Mouse (Mus musculus) 416B (cell line): ENCODE measurements around the gene Macrod2.

Experiments used
- DNase-seq: peaks from one replicate; pipeline ENCODE4 v3.0.0; 2011; ENCODE audit warnings: low read depth

Macrod2 gene

GRCm38 (mm10) chr2:141308406-141308805 lies 913.3 kb downstream of the Macrod2 start:
- DNase-seq, result no peak

GRCm38 (mm10) chr2:141312136-141312948 lies 917.2 kb downstream of the Macrod2 start:
- no peak for DNase-seq

GRCm38 (mm10) chr2:141315349-141315748 lies 920.2 kb downstream of the Macrod2 start:
- no peak for DNase-seq

- DNase-seq, result no peak
These were observed 928.9 kb downstream of the Macrod2 start for GRCm38 (mm10) chr2:141323956-141324460.

- no peak for DNase-seq
These were observed 932.2 kb downstream of the Macrod2 start for GRCm38 (mm10) chr2:141327296-141327695.

- DNase-seq, result no peak
These were observed 942.6 kb downstream of the Macrod2 start for GRCm38 (mm10) chr2:141337708-141338107.

- DNase-seq, result no peak
These were observed 949.0 kb downstream of the Macrod2 start for GRCm38 (mm10) chr2:141343988-141344535.

GRCm38 (mm10) chr2:141352623-141353022 lies 957.5 kb downstream of the Macrod2 start:
- DNase-seq, result no peak

- DNase-seq, result no peak
These were observed 993.5 kb downstream of the Macrod2 start for GRCm38 (mm10) chr2:141388632-141389031.

GRCm38 (mm10) chr2:141391229-141391628 lies 996.1 kb downstream of the Macrod2 start:
- no peak for DNase-seq

GRCm38 (mm10) chr2:141394806-141395205 lies 999.7 kb downstream of the Macrod2 start:
- no peak for DNase-seq

- no peak for DNase-seq
These were observed 1013.7 kb downstream of the Macrod2 start for GRCm38 (mm10) chr2:141408766-141409165.

- DNase-seq, result no peak
These were observed 1021.3 kb downstream of the Macrod2 start for GRCm38 (mm10) chr2:141416436-141416835.

- no peak for DNase-seq
These were observed 1021.9 kb downstream of the Macrod2 start for GRCm38 (mm10) chr2:141416855-141417544.

- peak; percentile 1 for DNase-seq
These were observed 1024.7 kb downstream of the Macrod2 start for GRCm38 (mm10) chr2:141419806-141420205.

- DNase-seq, result no peak
These were observed 1039.0 kb downstream of the Macrod2 start for GRCm38 (mm10) chr2:141434084-141434483.

GRCm38 (mm10) chr2:141434731-141435570 lies 1039.8 kb downstream of the Macrod2 start:
- DNase-seq, result no peak

GRCm38 (mm10) chr2:141441896-141442295 lies 1046.8 kb downstream of the Macrod2 start:
- no peak for DNase-seq

- DNase-seq, result no peak
These were observed 1054.1 kb downstream of the Macrod2 start for GRCm38 (mm10) chr2:141449078-141449680.

- DNase-seq, result no peak
These were observed 1068.8 kb downstream of the Macrod2 start for GRCm38 (mm10) chr2:141463946-141464345.

- no peak for DNase-seq
These were observed 1077.7 kb downstream of the Macrod2 start for GRCm38 (mm10) chr2:141472791-141473190.
